Comparison of ENCODE assay signal across 27 mouse cellular contexts in the genomic region with DNA sequence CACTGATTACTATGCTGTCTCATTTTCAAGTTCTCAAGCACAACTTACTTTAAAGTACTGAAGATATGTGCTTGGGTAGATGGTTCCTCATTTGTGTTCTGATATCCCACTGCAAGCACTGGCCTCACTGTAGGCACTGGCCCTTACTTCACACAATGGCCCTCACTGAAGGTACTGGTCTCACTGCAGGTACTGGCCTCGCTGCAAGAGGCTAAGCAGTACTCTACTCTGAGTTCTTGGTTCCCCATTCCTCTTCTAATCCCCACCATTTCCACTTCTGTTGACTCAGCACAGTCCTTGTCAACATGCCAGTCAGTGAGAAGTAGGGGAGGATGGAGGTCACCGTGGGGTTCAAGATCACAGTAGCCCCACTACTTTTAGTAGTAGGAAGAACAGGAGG. TPM values are rescaled to one million over a fixed set of nuclear protein-coding genes. Genes with fewer than 3 reads are reported as not detected.
DNase-seq lines count a peak whose midpoint lies in the region; ATAC-seq and TF ChIP-seq lines count a peak whose summit lies in the region.
"Had no signal": no experiment of that assay in that cellular context is flagged by ENCODE, and none has a peak within 500 bp of the region (broad histone marks: within the 10 kb centered on the region; RNA-seq: fewer than 3 reads in every experiment).

No protein-coding gene starts in this region.

- H3K27me3 ChIP-seq in liver, postnatal 0 days (ENCODE audit: insufficient read depth, low read length), result no peaks in the 10 kb centered on the region
- no peaks in the 10 kb centered on the region for H3K27me3 ChIP-seq in Patski
- no peaks in the 10 kb centered on the region for H3K27me3 ChIP-seq in limb, embryonic 10.5 days (ENCODE audit: low read depth, poor library complexity, severe bottlenecking)
- H3K27me3 ChIP-seq: CH12.LX; embryonic facial prominence, embryonic 12.5 days; embryonic facial prominence, embryonic 15.5 days; forebrain, embryonic 15.5 days; heart, embryonic 12.5 days; heart, embryonic 15.5 days had no signal

- in situ Hi-C loops in Patski (cut with MboI; ENCODE audit: low pct_unique_long_range_greater_than_20kb), result loop anchor here (5.0 kb wide), 1 partner anchor 33 kb away; no protein-coding TSS in a partner anchor

- no peak overlapping the region for H3K27ac ChIP-seq in liver, postnatal 0 days (ENCODE audit: low read depth)
- no peak overlapping the region for H3K27ac ChIP-seq in limb, embryonic 10.5 days
- H3K27ac ChIP-seq: embryonic facial prominence, embryonic 12.5 days; embryonic facial prominence, embryonic 15.5 days; forebrain, embryonic 12.5 days; forebrain, embryonic 15.5 days; heart, embryonic 15.5 days; hindbrain, embryonic 14.5 days; hindbrain, postnatal 0 days had no signal

- no peak overlapping the region for H3K4me2 ChIP-seq in liver, postnatal 0 days (ENCODE audit: low read depth, low read length)
- H3K4me2 ChIP-seq: embryonic facial prominence, embryonic 12.5 days; embryonic facial prominence, embryonic 15.5 days; forebrain, embryonic 12.5 days; forebrain, embryonic 15.5 days; heart, embryonic 12.5 days; heart, embryonic 15.5 days; hindbrain, embryonic 14.5 days had no signal

- no peak for DNase-seq in liver, postnatal 0 days
- no peak for DNase-seq in liver
- DNase-seq in Patski (ENCODE audit: low read depth, low spot score), result no peak
- DNase-seq in limb, embryonic 10.5 days (ENCODE audit: low spot score), result peak; percentile 17
- DNase-seq in kidney, postnatal 36 days, result no peak
- no peak for DNase-seq in lung, postnatal 36 days
- DNase-seq: adrenal gland, adult 8-10 months; adrenal gland, postnatal 25 days; B cell, adult 2 months; cerebellum, adult 11-12 months; cerebellum, adult 8-10 months; cerebellum, postnatal 10 days; gastrocnemius, postnatal 25 days; heart, postnatal 10 days; heart, postnatal 36 days had no signal

- H3K4me1 ChIP-seq in liver, postnatal 0 days (ENCODE audit: insufficient read depth), result 0 out of 2 replicates have a peak, but pooled peaks cover 3% of the 10 kb centered on the region
- peaks cover 12% of the 10 kb centered on the region for H3K4me1 ChIP-seq in limb, embryonic 10.5 days
- H3K4me1 ChIP-seq: embryonic facial prominence, embryonic 15.5 days; forebrain, embryonic 12.5 days; forebrain, embryonic 15.5 days; heart, embryonic 15.5 days had no signal

- POLR2A ChIA-PET in Patski (lab: Charles Lee), result no interaction called here

- CTCF ChIA-PET in Patski (lab: Charles Lee), result no interaction called here

- ATAC-seq in liver, postnatal 0 days, result 0 out of 2 replicates have a peak, but pooled peaks have one; percentile 12
- peak; percentile 61 for ATAC-seq in Patski
- ATAC-seq in monocyte, adult 5-6 weeks (replicated peaks; ENCODE audit: insufficient number of reproducible peaks, low FRiP score, low TSS enrichment, poor library complexity, severe bottlenecking), result 0 out of 2 replicates have a peak, but pooled peaks have one; percentile 16
- ATAC-seq: activated CD4-positive, CD25-positive, alpha-beta regulatory T cell, adult 4 months; forebrain, embryonic 15.5 days; hindbrain, postnatal 0 days; inflammation-experienced regulatory T-cells, adult 6 months had no signal

- TF ChIP-seq CTCF in liver, postnatal 0 days (IDR thresholded peaks at IDR 0.05; ENCODE audit: low read depth), result no peak
- no peak for TF ChIP-seq CTCF in Patski (IDR thresholded peaks at IDR 0.05)

- H3K9ac ChIP-seq in liver, postnatal 0 days (replicated peaks), result no peak overlapping the region
- H3K9ac ChIP-seq: embryonic facial prominence, embryonic 12.5 days; embryonic facial prominence, embryonic 15.5 days; forebrain, embryonic 12.5 days; forebrain, embryonic 15.5 days; heart, embryonic 12.5 days; heart, embryonic 15.5 days; hindbrain, embryonic 14.5 days had no signal

- no peaks in the 10 kb centered on the region for H3K9me3 ChIP-seq in liver, postnatal 0 days (ENCODE audit: low read length)
- H3K9me3 ChIP-seq in limb, embryonic 10.5 days (replicated peaks), result no peaks in the 10 kb centered on the region
- H3K9me3 ChIP-seq: embryonic facial prominence, embryonic 12.5 days; embryonic facial prominence, embryonic 15.5 days; forebrain, embryonic 12.5 days; forebrain, embryonic 15.5 days; heart, embryonic 12.5 days; heart, embryonic 15.5 days had no signal

- H3K4me3 ChIP-seq in liver, postnatal 0 days (ENCODE audit: low read depth, low read length), result no peak overlapping the region
- no peak overlapping the region for H3K4me3 ChIP-seq in limb, embryonic 10.5 days
- H3K4me3 ChIP-seq: embryonic facial prominence, embryonic 12.5 days; embryonic facial prominence, embryonic 15.5 days; forebrain, embryonic 12.5 days; forebrain, embryonic 15.5 days; heart, embryonic 12.5 days; heart, embryonic 15.5 days had no signal

- 73% methylated on average over 2 of the region's 2 CpGs for WGBS in liver, postnatal 0 days (ENCODE audit: insufficient replicate concordance)
- WGBS in limb, embryonic 10.5 days, result 85% methylated on average over 2 of the region's 2 CpGs

- TF ChIP-seq EP300 in liver, postnatal 0 days (IDR thresholded peaks at IDR 0.05; ENCODE audit: low read depth), result no peak

- no peaks in the 10 kb centered on the region for H3K36me3 ChIP-seq in liver, postnatal 0 days (replicated peaks; ENCODE audit: insufficient read depth, low read length)
- no peaks in the 10 kb centered on the region for H3K36me3 ChIP-seq in limb, embryonic 10.5 days
- H3K36me3 ChIP-seq: embryonic facial prominence, embryonic 12.5 days; embryonic facial prominence, embryonic 15.5 days; forebrain, embryonic 12.5 days; forebrain, embryonic 15.5 days; heart, embryonic 12.5 days; heart, embryonic 15.5 days had no signal

RNA-seq across cellular contexts. Expression of a gene that starts 27.6 kb away (rescaled TPM):
- polyA plus RNA-seq in liver, postnatal 0 days (2015; fragmentation: Nextera tagmentation; extraction: Ambion mirVana), result 6.5 and 6.9 TPM in 2 replicates
- polyA plus RNA-seq in Patski (2021), result 42.2 TPM
- 20.9 and 21.2 TPM in 2 replicates for polyA plus RNA-seq in limb, embryonic 10.5 days (2016; fragmentation: Nextera tagmentation; extraction: Ambion mirVana)
- 56.9 to 89.0 TPM (median 61.3 TPM) in 3 replicates for total RNA-seq in monocyte, adult 5-6 weeks (2017)

RNA-seq across cellular contexts. Expression of a gene that starts 39.5 kb away (rescaled TPM):
- 7.2 and 7.9 TPM in 2 replicates for polyA plus RNA-seq in liver, postnatal 0 days (2015; fragmentation: Nextera tagmentation; extraction: Ambion mirVana)
- 18.7 TPM for polyA plus RNA-seq in Patski (2021)
- polyA plus RNA-seq in limb, embryonic 10.5 days (2016; fragmentation: Nextera tagmentation; extraction: Ambion mirVana), result 45.3 and 46.1 TPM in 2 replicates
- total RNA-seq in monocyte, adult 5-6 weeks (2017), result 27.2 to 49.6 TPM (median 31.8 TPM) in 3 replicates
